Mouse (Mus musculus): Measurements from ENCODE around the gene Atg4a-ps.
"Not testable (repeated sequence)": the region's sequence is repeated elsewhere in the genome, so short reads cannot be mapped to it uniquely, and the experiment has no call there.

Gene Atg4a-ps

GRCm38 (mm10) chr3:103645968-103646367 lies at the start of gene Atg4a-ps:
Atg4a-ps (minus strand) TSS chr3:103646068.
- not testable (repeated sequence) for DNase-seq (ENCODE audit: low read depth in 2 of 2, low spot score in 2 of 2)

GRCm38 (mm10) chr3:103695556-103695955 lies 49.7 kb upstream of the Atg4a-ps start:
- no peak for DNase-seq (ENCODE audit: low read depth in 2 of 2, low spot score in 2 of 2)

DNA sequence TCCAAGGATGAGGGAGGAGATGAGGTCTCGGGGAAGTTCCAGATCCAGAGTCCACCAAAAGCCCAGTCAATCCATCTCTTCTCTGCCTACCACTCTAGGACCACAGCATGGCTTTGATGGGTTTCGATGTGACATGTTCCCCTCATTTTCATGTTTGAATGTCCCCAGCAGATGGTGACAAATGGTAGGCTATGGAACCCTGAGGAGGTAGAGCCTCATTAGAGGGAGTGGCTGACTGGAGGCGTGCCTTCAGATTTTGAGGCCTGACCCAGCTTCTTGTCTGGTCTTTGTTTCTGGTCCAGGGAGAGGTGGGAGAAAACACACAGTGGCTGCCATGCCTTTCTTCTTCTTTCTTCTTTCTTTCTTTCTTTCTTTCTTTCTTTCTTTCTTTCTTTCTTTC lies 44.6 kb upstream of the Atg4a-ps start:
- no peak for DNase-seq (ENCODE audit: low read depth in 2 of 2, low spot score in 2 of 2)

GRCm38 (mm10) chr3:103689043-103689442 lies 43.2 kb upstream of the Atg4a-ps start:
- no peak for DNase-seq (ENCODE audit: low read depth in 2 of 2, low spot score in 2 of 2)

DNA sequence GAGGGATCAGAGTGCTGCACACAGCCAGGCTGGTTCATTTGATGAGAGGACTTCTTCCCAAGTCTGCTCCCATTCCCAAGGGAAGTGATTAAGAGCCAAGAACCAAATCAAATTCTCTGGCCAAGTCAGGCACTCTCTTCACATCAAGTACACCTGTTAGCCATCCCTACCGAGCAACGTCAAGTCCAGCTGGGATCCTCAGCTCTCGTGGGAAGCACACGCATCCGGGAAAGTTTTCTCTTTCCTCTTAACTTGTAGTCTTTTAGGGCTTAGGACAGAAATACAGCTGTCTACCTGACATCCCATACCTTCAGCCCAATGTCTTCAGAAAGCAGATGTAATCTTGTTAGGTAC lies 38.1 kb upstream of the Atg4a-ps start:
- no peak for DNase-seq (ENCODE audit: low read depth in 2 of 2, low spot score in 2 of 2)

DNA sequence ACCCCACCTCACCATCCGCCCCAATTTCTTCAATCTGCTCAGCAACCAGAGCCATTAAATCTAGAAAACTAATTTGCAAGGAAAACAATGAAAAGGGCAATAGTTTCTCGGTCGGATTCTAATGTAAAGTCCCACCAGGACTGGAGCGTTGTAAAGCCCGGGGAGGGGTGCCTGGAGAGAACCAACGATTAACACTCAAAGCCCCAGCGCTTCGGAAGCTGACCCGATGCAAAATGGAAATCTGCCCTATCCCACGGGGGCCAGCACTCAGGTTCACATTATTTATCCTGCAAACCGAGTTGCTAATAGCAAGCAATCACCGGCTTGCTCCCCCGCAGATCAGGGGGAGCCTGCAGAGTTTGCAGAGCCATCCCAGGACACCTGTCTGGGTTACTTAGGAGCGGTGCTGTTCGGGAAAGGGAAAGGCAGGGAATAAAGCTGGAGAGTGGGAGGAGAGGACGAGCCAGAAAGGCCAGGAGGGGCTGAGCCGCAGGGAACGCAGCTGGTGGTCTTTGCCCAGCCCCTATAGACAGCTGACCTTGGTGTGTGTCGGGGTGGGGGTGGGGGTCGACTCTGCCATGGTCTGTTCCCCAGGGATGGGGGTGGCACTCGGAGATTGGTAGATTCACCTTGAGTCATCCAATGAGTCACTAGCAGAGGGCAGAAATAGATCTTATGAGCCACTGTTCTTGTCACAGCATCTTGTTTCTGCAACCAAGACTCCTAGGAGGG lies 37.5 kb upstream of the Atg4a-ps start:
- no peak for DNase-seq (ENCODE audit: low read depth in 2 of 2, low spot score in 2 of 2)

GRCm38 (mm10) chr3:103682473-103682872 lies 36.6 kb upstream of the Atg4a-ps start:
- DNase-seq (ENCODE audit: low read depth in 2 of 2, low spot score in 2 of 2): no peak

- no peak for DNase-seq (ENCODE audit: low read depth in 2 of 2, low spot score in 2 of 2)
These were observed 32.9 kb upstream of the Atg4a-ps start for GRCm38 (mm10) chr3:103678811-103679210.

DNA sequence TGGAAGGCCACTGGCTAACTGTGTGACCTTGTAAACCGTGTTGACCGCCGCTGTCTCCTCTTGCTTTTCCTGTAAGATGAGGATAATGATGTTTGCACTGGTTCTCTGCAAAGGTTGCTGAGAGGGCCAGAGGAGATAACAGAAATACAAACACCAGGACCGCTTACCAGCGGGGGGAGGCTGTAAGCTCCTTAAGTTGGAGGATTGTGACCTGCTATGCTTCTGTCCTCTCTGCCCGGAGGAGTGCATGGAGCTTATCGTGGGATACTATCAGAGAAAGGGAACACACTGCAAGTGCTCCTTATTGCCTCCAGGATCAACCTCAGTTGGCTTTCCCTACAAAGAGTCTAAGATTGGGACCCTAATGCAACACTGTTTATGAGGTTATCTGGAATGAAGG lies 26.8 kb upstream of the Atg4a-ps start:
- no peak for DNase-seq (ENCODE audit: low read depth in 2 of 2, low spot score in 2 of 2)

- no peak for DNase-seq (ENCODE audit: low read depth in 2 of 2, low spot score in 2 of 2)
These were observed 26.2 kb upstream of the Atg4a-ps start for GRCm38 (mm10) chr3:103672113-103672512.

DNA sequence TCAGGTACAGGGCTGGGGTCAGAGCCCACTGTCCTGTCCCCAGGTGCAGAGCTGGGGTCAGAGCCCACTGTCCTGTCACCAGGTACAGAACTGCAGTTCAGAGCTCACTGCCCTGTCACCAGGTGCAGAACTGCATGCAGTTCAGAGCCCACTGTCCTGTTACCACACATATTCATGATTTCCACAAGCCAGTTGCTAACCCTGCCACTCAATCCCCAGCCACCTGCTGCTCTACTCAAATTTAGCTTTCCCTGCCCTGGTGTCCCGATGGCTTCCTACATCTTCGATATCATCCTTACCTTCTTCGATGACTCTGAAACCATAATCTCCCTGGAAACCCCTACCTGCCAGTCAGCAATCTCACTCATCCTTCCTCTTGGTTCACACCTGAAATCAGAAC lies 17.5 kb upstream of the Atg4a-ps start:
- no peak for DNase-seq (ENCODE audit: low read depth in 2 of 2, low spot score in 2 of 2)

DNA sequence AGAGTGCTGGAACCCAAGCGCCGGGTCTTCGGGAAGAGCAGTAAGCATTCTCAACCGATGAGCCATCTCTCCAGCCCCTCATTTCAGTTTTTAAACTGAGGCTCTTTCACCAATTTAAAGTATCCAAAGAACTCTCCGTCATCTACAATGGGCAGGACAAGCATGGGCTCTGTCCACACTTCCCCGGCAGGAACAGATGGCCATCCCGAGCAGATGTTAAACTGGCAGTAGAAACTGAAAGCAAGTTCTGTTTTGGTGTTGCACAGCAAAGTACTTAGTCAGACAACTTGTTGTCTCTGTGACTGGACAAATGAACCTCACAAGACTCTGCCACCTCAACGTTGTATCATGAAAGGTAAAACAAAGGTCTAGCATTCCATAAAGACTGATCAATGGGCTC lies 15.8 kb upstream of the Atg4a-ps start:
- DNase-seq (ENCODE audit: low read depth in 2 of 2, low spot score in 2 of 2): no peak

DNA sequence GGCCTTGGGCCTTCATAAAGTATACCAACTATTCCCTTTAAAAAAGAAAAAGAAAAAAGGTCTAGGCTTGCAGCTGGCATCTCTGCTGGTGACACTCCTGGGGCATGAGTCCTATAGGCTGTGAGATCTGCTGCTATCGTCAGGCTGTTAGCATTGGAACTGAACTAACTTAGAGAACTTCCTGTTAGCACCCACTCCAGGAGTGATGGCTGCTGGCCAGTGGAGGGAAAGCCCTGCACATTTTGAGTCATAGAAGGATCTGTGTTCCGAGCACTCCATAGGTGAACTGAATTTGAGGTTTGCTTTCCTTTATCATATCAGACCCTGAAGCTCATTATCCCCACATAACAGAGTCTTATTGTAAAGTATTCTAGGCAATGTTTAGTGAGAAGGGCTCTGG lies 14.1 kb upstream of the Atg4a-ps start:
- DNase-seq (ENCODE audit: low read depth in 2 of 2, low spot score in 2 of 2): no peak

- no peak for DNase-seq (ENCODE audit: low read depth in 2 of 2, low spot score in 2 of 2)
These were observed 4.5 kb upstream of the Atg4a-ps start for GRCm38 (mm10) chr3:103650406-103650805.

DNA sequence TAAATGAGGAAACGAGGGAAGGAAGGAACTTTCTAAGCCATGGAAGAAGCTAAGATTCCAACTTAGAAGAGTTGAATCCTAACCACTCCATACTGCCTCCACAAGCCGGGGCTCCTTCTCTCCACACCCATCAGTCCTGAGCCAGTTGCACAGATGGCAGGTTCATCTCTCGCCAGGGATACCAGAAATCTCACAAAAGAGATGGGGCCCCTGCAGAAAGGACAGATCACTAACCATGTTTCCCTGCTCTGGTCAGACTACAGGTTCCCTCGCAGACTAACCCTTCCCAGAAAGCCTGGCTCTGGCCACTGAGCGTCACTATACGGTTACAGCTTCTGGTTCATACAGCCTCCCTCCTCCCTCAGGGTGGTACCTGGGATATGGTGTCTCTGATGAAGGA lies 3.8 kb upstream of the Atg4a-ps start:
- DNase-seq (ENCODE audit: low read depth in 2 of 2, low spot score in 2 of 2): no peak

GRCm38 (mm10) chr3:103648486-103648885 lies 2.6 kb upstream of the Atg4a-ps start:
- no peak for DNase-seq (ENCODE audit: low read depth in 2 of 2, low spot score in 2 of 2)

DNA sequence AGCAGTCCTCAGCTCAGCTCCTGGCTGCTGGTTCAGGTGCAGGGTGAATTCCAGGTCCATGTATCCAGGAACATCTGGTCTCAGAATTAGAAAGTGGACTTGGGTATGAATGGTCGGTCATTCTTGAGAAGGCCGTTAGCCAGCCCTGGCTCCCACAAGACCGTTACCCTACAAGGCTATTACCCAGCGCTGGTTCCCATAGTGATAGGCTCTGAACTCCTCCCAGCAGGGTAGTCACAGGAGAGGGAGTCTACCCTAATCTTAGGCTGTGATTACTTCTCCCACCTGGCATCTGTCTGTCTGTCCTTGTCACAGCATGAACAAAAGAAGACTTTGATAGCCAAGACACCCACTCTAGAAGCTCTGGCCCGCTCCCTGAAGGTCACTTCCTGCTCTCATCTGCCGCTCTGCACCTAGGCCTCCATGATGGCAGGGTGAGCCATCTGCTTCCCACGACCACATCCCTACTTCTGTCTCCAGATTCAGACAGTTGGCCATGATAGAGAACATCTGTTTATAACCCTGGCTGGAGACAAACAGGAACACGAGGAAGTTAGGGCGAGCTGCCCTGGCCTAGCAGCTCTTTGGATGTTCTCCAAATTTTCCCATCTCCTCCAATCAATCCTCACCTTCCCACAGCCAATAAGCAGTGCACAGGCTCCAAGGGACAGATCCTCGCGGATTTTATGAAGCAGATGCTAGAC lies 1.4 kb upstream of the Atg4a-ps start:
- no peak for DNase-seq (ENCODE audit: low read depth in 2 of 2, low spot score in 2 of 2)

DNA sequence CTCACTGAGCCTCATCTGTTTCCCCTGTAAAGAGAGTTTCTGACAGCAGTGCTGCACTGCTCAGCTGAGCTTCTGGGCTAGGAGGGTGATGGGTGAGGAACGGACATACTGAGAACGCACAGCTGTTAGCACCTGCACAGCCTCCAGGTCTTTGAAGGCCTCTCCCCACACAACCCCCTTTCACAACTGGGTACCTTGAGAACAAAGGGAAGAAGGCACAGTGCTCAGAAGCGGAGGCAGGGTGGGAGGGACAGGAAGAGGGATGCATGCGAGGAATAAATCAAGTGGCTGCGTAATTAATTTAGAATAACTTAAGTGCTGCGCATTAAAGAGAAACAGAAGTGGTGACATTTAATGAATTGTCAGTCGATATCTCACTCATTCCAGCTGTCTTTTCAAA lies 4.6 kb downstream of the Atg4a-ps start:
- no peak for DNase-seq (ENCODE audit: low read depth in 2 of 2, low spot score in 2 of 2)

GRCm38 (mm10) chr3:103640226-103640803 lies 5.6 kb downstream of the Atg4a-ps start:
- DNase-seq (ENCODE audit: low read depth in 2 of 2, low spot score in 2 of 2): no peak

GRCm38 (mm10) chr3:103637641-103638040 lies 8.2 kb downstream of the Atg4a-ps start:
- DNase-seq (ENCODE audit: low read depth in 2 of 2, low spot score in 2 of 2): no peak

- no peak for DNase-seq (ENCODE audit: low read depth in 2 of 2, low spot score in 2 of 2)
These were observed 11.6 kb downstream of the Atg4a-ps start for GRCm38 (mm10) chr3:103634256-103634655.

GRCm38 (mm10) chr3:103633831-103634230 lies 12.0 kb downstream of the Atg4a-ps start:
- DNase-seq (ENCODE audit: low read depth in 2 of 2, low spot score in 2 of 2): no peak
